Mouse (Mus musculus) right cerebral cortex, adult 2 months (tissue): ENCODE results near the gene AL731706.1.

Experiments
- DNase-seq, 2 experiments: peaks; one replicate each; pipeline ENCODE4 v3.0.0; 2021 to 2022; ENCODE audit warnings: low spot score in 2 of 2

Gene AL731706.1

GRCm38 (mm10) chr2:136835882-136836281 lies 55.3 kb downstream of the AL731706.1 start:
- DNase-seq, result peak in 1 of 2 experiments; percentile 33

- DNase-seq, result no peak
These were observed 56.5 kb downstream of the AL731706.1 start for GRCm38 (mm10) chr2:136834715-136835075.

GRCm38 (mm10) chr2:136833976-136834714 lies 57.0 kb downstream of the AL731706.1 start:
- no peak for DNase-seq

GRCm38 (mm10) chr2:136832936-136833335 lies 58.3 kb downstream of the AL731706.1 start:
- DNase-seq, result no peak
